Mouse (Mus musculus): ENCODE results near the gene Whamm.

Gene Whamm

GRCm38 (mm10) chr7:81571108-81571940, at the start of gene Whamm:
TSS of gene Whamm (plus strand) at chr7:81571266.
- peak; percentile 76 for DNase-seq (ENCODE audit: low spot score)

- DNase-seq (ENCODE audit: low spot score), result peak; percentile 82
Observed at GRCm38 (mm10) chr7:81523008-81523662, 47.9 kb upstream of the Whamm start.

GRCm38 (mm10) chr7:81523663-81524017, 47.4 kb upstream of the Whamm start:
- DNase-seq (ENCODE audit: low spot score), result no peak

GRCm38 (mm10) chr7:81528918-81529317, 42.1 kb upstream of the Whamm start:
- DNase-seq (ENCODE audit: low spot score), result no peak

- no peak for DNase-seq (ENCODE audit: low spot score)
Observed at GRCm38 (mm10) chr7:81531462-81531861, 39.6 kb upstream of the Whamm start.

- DNase-seq (ENCODE audit: low spot score), result no peak
Observed at GRCm38 (mm10) chr7:81536478-81536877, 34.6 kb upstream of the Whamm start.

GRCm38 (mm10) chr7:81538070-81538675, 32.9 kb upstream of the Whamm start:
- DNase-seq (ENCODE audit: low spot score), result no peak

GRCm38 (mm10) chr7:81539565-81539964, 31.5 kb upstream of the Whamm start:
- no peak for DNase-seq (ENCODE audit: low spot score)

GRCm38 (mm10) chr7:81540999-81541398, 30.1 kb upstream of the Whamm start:
- DNase-seq (ENCODE audit: low spot score), result no peak

GRCm38 (mm10) chr7:81541924-81542524, 29.0 kb upstream of the Whamm start:
- DNase-seq (ENCODE audit: low spot score), result peak; percentile 33

- DNase-seq (ENCODE audit: low spot score), result no peak
Observed at GRCm38 (mm10) chr7:81542934-81543333, 28.1 kb upstream of the Whamm start.

GRCm38 (mm10) chr7:81548864-81549263, 22.2 kb upstream of the Whamm start:
- DNase-seq (ENCODE audit: low spot score), result no peak

- no peak for DNase-seq (ENCODE audit: low spot score)
Observed at GRCm38 (mm10) chr7:81553589-81553988, 17.5 kb upstream of the Whamm start.

- DNase-seq (ENCODE audit: low spot score), result no peak
Observed at GRCm38 (mm10) chr7:81554369-81554768, 16.7 kb upstream of the Whamm start.

- DNase-seq (ENCODE audit: low spot score), result no peak
Observed at GRCm38 (mm10) chr7:81556839-81557238, 14.2 kb upstream of the Whamm start.

- DNase-seq (ENCODE audit: low spot score), result no peak
Observed at GRCm38 (mm10) chr7:81557252-81557984, 13.6 kb upstream of the Whamm start.

- no peak for DNase-seq (ENCODE audit: low spot score)
Observed at GRCm38 (mm10) chr7:81557985-81558360, 13.1 kb upstream of the Whamm start.

- no peak for DNase-seq (ENCODE audit: low spot score)
Observed at GRCm38 (mm10) chr7:81559231-81559980, 11.7 kb upstream of the Whamm start.

GRCm38 (mm10) chr7:81560101-81561049, 10.7 kb upstream of the Whamm start:
- no peak for DNase-seq (ENCODE audit: low spot score)

GRCm38 (mm10) chr7:81561211-81561610, 9.9 kb upstream of the Whamm start:
- DNase-seq (ENCODE audit: low spot score), result no peak
